Comparison of ENCODE assay signal across 9 mouse cellular contexts in the genomic region with DNA sequence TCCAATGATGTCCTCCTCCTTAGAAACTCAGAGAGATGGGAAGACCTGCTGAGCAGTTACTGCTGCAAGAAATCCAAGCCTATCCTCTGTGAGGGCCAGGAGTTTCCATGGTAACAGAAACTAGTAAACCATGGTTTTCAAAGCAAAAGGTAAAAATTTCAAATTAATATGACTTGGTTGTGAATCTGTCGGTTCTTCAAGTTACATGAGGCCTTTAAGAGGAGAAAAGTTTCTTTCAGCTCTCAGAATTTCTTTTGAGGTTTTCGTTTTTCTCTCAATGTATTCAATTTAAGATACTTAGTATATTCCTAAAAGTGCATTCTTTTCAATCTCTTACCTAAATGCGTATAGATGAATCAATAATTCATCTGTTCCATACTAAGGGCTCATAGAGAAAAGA. TPM values are rescaled to one million over a fixed set of nuclear protein-coding genes. Genes with fewer than 3 reads are reported as not detected.
DNase-seq lines count a peak whose midpoint lies in the region; ATAC-seq and TF ChIP-seq lines count a peak whose summit lies in the region.
"Had no signal": no experiment of that assay in that cellular context is flagged by ENCODE, and none has a peak within 500 bp of the region (broad histone marks: within the 10 kb centered on the region; RNA-seq: fewer than 3 reads in every experiment).

No protein-coding gene starts in this region.

- no peaks in the 10 kb centered on the region for H3K36me3 ChIP-seq in heart, embryonic 14.5 days (ENCODE audit: control insufficient read depth, insufficient read depth, low read length)
- H3K36me3 ChIP-seq in lung, embryonic 14.5 days (ENCODE audit: insufficient read depth) = no peaks in the 10 kb centered on the region
- H3K36me3 ChIP-seq in embryonic facial prominence, embryonic 11.5 days (replicated peaks; ENCODE audit: control insufficient read depth, insufficient read depth, low read depth, low read length) = no peaks in the 10 kb centered on the region
- no peaks in the 10 kb centered on the region for H3K36me3 ChIP-seq in limb, embryonic 15.5 days

- H3K4me1 ChIP-seq in heart, embryonic 14.5 days (ENCODE audit: control insufficient read depth in 2 of 2, insufficient read depth in 2 of 2, low read length in 2 of 2) = peaks cover 8 to 26% of the 10 kb centered on the region in 2 experiments
- peaks cover 8% of the 10 kb centered on the region; the same call in 1 of the 2 replicates for H3K4me1 ChIP-seq in lung, embryonic 14.5 days (ENCODE audit: insufficient read depth)
- H3K4me1 ChIP-seq in embryonic facial prominence, embryonic 11.5 days (ENCODE audit: control insufficient read depth, insufficient read depth, low read length) = no peaks in the 10 kb centered on the region
- H3K4me1 ChIP-seq in limb, embryonic 15.5 days = peaks cover 26% of the 10 kb centered on the region

- H3K9ac ChIP-seq in heart, embryonic 14.5 days (ENCODE audit: low read length) = no peak overlapping the region
- H3K9ac ChIP-seq in lung, embryonic 14.5 days = no peak overlapping the region
- H3K9ac ChIP-seq in embryonic facial prominence, embryonic 11.5 days (replicated peaks; ENCODE audit: low read length) = no peak overlapping the region
- H3K9ac ChIP-seq in limb, embryonic 15.5 days = no peak overlapping the region

- H3K9me3 ChIP-seq in heart, embryonic 14.5 days (ENCODE audit: control insufficient read depth, low read length) = no peaks in the 10 kb centered on the region
- H3K9me3 ChIP-seq in lung, embryonic 14.5 days (ENCODE audit: low read depth, low read length) = no peaks in the 10 kb centered on the region
- no peaks in the 10 kb centered on the region for H3K9me3 ChIP-seq in embryonic facial prominence, embryonic 11.5 days (replicated peaks; ENCODE audit: control insufficient read depth, low read length)
- no peaks in the 10 kb centered on the region for H3K9me3 ChIP-seq in limb, embryonic 15.5 days

- no peak for ATAC-seq in heart, embryonic 14.5 days (ENCODE audit: insufficient number of reproducible peaks, insufficient read depth, low FRiP score, low read depth)
- no peak for ATAC-seq in lung, embryonic 14.5 days (ENCODE audit: insufficient read depth)
- ATAC-seq in embryonic facial prominence, embryonic 11.5 days (replicated peaks; ENCODE audit: insufficient number of reproducible peaks, low FRiP score, low TSS enrichment, low read depth) = no peak
- no peak for ATAC-seq in limb, embryonic 15.5 days (ENCODE audit: insufficient number of reproducible peaks, low FRiP score, low TSS enrichment, low read depth)

- no peak for DNase-seq in heart, adult 18-20 months
- DNase-seq in lung, embryonic 14.5 days = no peak
- DNase-seq in lung, postnatal 14 days = no peak
- DNase-seq in embryonic facial prominence, embryonic 11.5 days (ENCODE audit: low spot score) = peak; percentile 27
- no peak for DNase-seq in yolk sac, embryonic 10.5 days (ENCODE audit: low spot score)
- DNase-seq in right cerebral cortex, postnatal 10 days (ENCODE audit: low spot score in 2 of 2) = no peak

- H3K4me3 ChIP-seq in heart, embryonic 14.5 days (ENCODE audit: control insufficient read depth in 1 of 2, insufficient read depth in 1 of 2, low read depth in 1 of 2, low read length in 2 of 2) = no peak overlapping the region
- H3K4me3 ChIP-seq in lung, embryonic 14.5 days (ENCODE audit: low read depth, low read length) = no peak overlapping the region
- no peak overlapping the region for H3K4me3 ChIP-seq in embryonic facial prominence, embryonic 11.5 days (ENCODE audit: low read depth, low read length)
- H3K4me3 ChIP-seq in limb, embryonic 15.5 days = no peak overlapping the region

- TF ChIP-seq CTCF in lung, embryonic 14.5 days (IDR thresholded peaks at IDR 0.05; ENCODE audit: low read depth) = no peak

- 0 out of 4 replicates have a peak overlapping the region, but pooled peaks of 1 of the 2 experiments have one; percentile 74 for H3K27ac ChIP-seq in heart, embryonic 14.5 days (replicated peaks in 1 of 2; ENCODE audit: control insufficient read depth in 1 of 2, insufficient read depth in 1 of 2, low read depth in 2 of 2, low read length in 2 of 2)
- 0 out of 2 replicates have a peak overlapping the region, but pooled peaks have one; percentile 84 for H3K27ac ChIP-seq in lung, embryonic 14.5 days (ENCODE audit: low read depth)
- no peak overlapping the region for H3K27ac ChIP-seq in embryonic facial prominence, embryonic 11.5 days (replicated peaks; ENCODE audit: low read depth, low read length)
- peak overlapping the region; percentile 85 for H3K27ac ChIP-seq in limb, embryonic 15.5 days

- 75% methylated on average over 3 of the region's 3 CpGs for WGBS in heart, embryonic 14.5 days
- 58% methylated on average over 3 of the region's 3 CpGs for WGBS in lung, embryonic 14.5 days
- 54% methylated on average over 3 of the region's 3 CpGs for WGBS in embryonic facial prominence, embryonic 11.5 days
- WGBS in limb, embryonic 15.5 days = 19% methylated on average over 3 of the region's 3 CpGs

- H3K27me3 ChIP-seq in heart, embryonic 14.5 days (ENCODE audit: control insufficient read depth, insufficient read depth, low read length) = no peaks in the 10 kb centered on the region
- H3K27me3 ChIP-seq in lung, embryonic 14.5 days (ENCODE audit: insufficient read depth, low read length) = no peaks in the 10 kb centered on the region
- no peaks in the 10 kb centered on the region for H3K27me3 ChIP-seq in embryonic facial prominence, embryonic 11.5 days (ENCODE audit: control insufficient read depth, insufficient read depth, low read length)
- H3K27me3 ChIP-seq in limb, embryonic 15.5 days = no peaks in the 10 kb centered on the region

- H3K4me2 ChIP-seq in heart, embryonic 14.5 days (ENCODE audit: low read length) = peak overlapping the region; percentile 31
- no peak overlapping the region; the same call in 1 of the 2 replicates for H3K4me2 ChIP-seq in lung, embryonic 14.5 days
- H3K4me2 ChIP-seq in embryonic facial prominence, embryonic 11.5 days (ENCODE audit: low read depth, low read length) = no peak overlapping the region
- no peak overlapping the region; the same call in 1 of the 2 replicates for H3K4me2 ChIP-seq in limb, embryonic 15.5 days

RNA-seq across cellular contexts. Expression of a gene that starts 53.9 kb away (rescaled TPM):
- 0.94 and 1.6 TPM in 2 replicates for polyA plus RNA-seq in heart, embryonic 14.5 days (2014; fragmentation: Nextera tagmentation; extraction: Ambion mirVana)
- total RNA-seq in heart, adult 18-20 months (2021) = 1 to 10 TPM; 3.7 to 4.2 TPM
- 0.28 and 0.65 TPM in 2 replicates for polyA plus RNA-seq in lung, embryonic 14.5 days (2014; fragmentation: Nextera tagmentation; extraction: Ambion mirVana)
- polyA plus RNA-seq in embryonic facial prominence, embryonic 11.5 days (2014; fragmentation: Nextera tagmentation; extraction: Ambion mirVana) = 0.93 and 0.96 TPM in 2 replicates
- polyA plus RNA-seq in limb, embryonic 15.5 days (2015; fragmentation: Nextera tagmentation; extraction: Ambion mirVana) = 9.0 and 10.1 TPM in 2 replicates
- polyA plus RNA-seq: liver, adult 2 months had no signal
